Mouse (Mus musculus): ENCODE results near the gene Gm10837. TPM values are rescaled to one million over a fixed set of nuclear protein-coding genes. Genes with fewer than 3 reads are reported as not detected.

Gm10837 gene
- polyA plus RNA-seq, 1 experiment from 2014 or later = not detected

DNA sequence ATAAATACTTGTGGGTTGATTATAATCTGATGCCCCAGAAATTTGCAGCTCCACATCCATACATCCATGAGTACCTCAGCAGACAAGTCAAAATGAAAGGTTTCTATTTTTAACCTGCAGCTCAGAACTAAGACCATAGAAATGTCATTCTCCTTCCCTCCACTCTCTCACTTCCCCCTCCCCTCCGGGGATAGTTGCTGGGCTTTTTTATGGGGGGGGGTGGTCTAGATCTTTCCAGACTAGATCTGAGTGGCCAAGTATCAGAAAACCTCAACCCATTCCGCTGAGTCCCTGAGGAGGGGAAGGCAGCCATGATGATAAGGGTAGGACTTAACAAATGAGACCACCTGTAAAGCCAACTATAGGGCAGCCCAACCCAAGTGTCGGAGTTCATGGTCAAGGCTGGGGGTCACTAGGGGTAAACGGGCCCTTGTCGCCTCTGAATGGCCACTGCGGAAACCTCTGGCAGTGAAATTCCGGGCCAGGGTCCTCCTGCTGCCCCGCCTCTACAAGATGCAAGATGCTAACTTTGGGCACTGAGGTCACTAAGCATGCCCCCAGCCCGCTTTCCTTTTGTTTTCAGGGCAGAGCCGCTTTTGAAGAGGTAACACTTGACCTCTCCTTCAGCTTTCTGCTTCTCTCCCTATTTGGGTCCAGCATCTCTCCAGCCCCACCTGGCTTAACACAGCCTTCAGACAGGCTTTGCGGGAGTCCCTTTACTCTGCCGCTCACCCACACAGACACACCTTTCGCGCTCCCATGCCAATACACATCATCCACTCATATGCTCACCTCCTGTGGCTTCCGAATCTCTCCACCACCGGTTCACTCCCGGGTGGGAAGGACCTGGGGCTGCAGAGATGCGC, 6.6 kb upstream of the Gm10837 start:
- no peaks in the 10 kb centered on the region for H3K9me3 ChIP-seq (ENCODE audit: control insufficient read depth, low read length)
- H3K4me2 ChIP-seq (ENCODE audit: low read depth, low read length) = no peak overlapping the region
- no peak overlapping the region for H3K27ac ChIP-seq (ENCODE audit: low read length)
- no peak overlapping the region for H3K9ac ChIP-seq (ENCODE audit: low read depth, low read length)
- ATAC-seq = no peak
- H3K4me3 ChIP-seq (ENCODE audit: low read length) = no peak overlapping the region
- 3% methylated on average over 18 of the region's 18 CpGs for WGBS
- H3K36me3 ChIP-seq (ENCODE audit: control insufficient read depth, insufficient read depth, low read length) = no peaks in the 10 kb centered on the region
- H3K27me3 ChIP-seq (replicated peaks; ENCODE audit: control insufficient read depth, insufficient read depth, low read length) = peaks cover 64% of the 10 kb centered on the region
- H3K4me1 ChIP-seq (ENCODE audit: control insufficient read depth, insufficient read depth, low read length) = no peaks in the 10 kb centered on the region

DNA sequence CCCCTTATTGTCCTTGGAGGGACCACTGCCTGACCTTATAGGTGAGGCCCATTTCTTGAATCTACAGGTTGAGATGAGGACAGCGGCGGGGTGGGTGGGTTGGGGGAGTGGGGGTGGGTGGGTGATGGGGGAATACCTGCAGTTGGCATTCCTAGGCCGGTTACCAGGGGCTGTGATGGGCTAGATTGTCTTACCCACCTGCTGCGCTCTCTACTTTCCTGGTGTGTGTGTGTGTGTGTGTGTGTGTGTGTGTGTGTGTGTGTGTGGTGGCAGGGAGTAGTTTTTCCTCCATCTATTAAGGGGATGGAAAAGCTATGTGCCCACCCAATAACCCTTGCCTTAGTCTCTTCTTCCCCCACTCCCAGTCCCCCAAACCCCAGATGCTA, 5.9 kb upstream of the Gm10837 start:
- peaks cover 61% of the 10 kb centered on the region for H3K27me3 ChIP-seq (replicated peaks; ENCODE audit: control insufficient read depth, insufficient read depth, low read length)
- H3K4me1 ChIP-seq (ENCODE audit: control insufficient read depth, insufficient read depth, low read length) = no peaks in the 10 kb centered on the region
- H3K9ac ChIP-seq (ENCODE audit: low read depth, low read length) = no peak overlapping the region
- no peaks in the 10 kb centered on the region for H3K9me3 ChIP-seq (ENCODE audit: control insufficient read depth, low read length)
- WGBS = 0% methylated on average over 4 of the region's 4 CpGs
- ATAC-seq = no peak
- H3K4me3 ChIP-seq (ENCODE audit: low read length) = no peak overlapping the region
- H3K27ac ChIP-seq (ENCODE audit: low read length) = no peak overlapping the region
- no peak overlapping the region for H3K4me2 ChIP-seq (ENCODE audit: low read depth, low read length)
- H3K36me3 ChIP-seq (ENCODE audit: control insufficient read depth, insufficient read depth, low read length) = no peaks in the 10 kb centered on the region

DNA sequence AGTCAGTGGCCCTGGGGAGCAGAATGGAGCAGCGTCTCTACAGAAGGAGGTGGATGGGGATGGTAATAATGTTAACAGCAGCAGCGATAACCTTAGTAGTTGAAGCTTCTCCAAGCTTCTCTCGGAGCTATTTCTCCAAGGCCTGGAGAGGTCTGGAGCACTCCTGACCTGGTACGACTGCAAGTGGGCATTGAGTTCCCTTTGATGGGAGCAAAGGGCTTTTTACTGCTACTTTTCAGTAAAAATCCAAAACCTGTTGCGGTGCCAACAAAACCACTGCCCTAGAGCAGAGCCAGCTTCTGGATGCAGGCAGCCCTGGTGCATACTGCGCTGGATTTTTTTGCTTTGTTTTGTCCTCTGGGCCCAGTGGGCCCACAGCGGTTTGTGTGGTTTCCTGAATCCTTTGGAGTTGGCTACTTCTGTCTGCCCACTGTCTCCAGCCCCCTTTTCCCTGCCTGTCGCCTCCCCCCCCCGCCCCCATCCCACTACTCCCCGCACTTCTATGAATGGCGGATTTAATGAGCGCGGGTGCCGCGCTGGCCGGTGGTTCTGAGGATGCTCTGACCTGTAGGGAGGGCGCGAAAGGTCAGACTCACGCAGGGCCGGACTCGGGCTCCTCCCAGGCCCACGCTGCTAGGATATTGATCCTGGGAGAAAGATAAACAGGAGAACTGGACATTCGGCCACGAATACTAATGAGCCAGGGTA, 5.4 kb upstream of the Gm10837 start:
- Histone ChIP-seq H3K4me3 (ENCODE audit: low read length) (no peak overlapping the region), H3K36me3 (ENCODE audit: control insufficient read depth, insufficient read depth, low read length) (no peaks in the 10 kb centered on the region), H3K27ac (ENCODE audit: low read length) (no peak overlapping the region), H3K9ac (ENCODE audit: low read depth, low read length) (no peak overlapping the region), H3K4me1 (ENCODE audit: control insufficient read depth, insufficient read depth, low read length) (no peaks in the 10 kb centered on the region), H3K27me3 (replicated peaks; ENCODE audit: control insufficient read depth, insufficient read depth, low read length) (peaks cover 64% of the 10 kb centered on the region), H3K4me2 (ENCODE audit: low read depth, low read length) (no peak overlapping the region), H3K9me3 (ENCODE audit: control insufficient read depth, low read length) (no peaks in the 10 kb centered on the region)
- ATAC-seq = no peak
- 2% methylated on average over 23 of the region's 24 CpGs for WGBS

DNA sequence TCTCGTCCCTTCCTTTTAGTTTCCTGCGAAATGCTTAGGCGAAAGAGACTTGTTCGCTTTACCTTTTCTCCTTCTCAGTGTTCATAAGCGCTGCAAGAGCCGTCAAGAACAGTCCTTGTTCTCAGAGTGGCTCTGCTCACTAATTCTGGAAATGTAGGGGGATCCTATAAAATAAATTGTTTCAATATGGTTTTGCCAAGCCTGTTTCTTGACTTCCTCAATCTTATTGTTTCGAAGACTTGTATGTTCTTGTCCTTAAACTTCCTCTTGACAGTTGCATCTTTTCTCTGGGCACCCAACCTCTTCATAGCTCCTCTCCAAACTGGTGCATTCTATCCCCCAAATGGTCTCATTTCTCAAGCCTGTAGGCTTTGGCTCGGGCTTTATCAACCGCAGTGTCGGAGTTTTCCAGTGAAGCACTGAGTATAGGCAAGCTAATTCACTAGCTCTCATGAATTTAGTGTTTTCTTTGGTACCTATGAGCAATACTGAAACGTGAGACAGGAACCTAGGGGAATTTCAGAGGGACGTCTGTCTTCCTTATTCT, 4.7 kb upstream of the Gm10837 start:
- 4% methylated on average over 12 of the region's 12 CpGs for WGBS
- no peak for ATAC-seq
- peaks cover 65% of the 10 kb centered on the region for H3K27me3 ChIP-seq (replicated peaks; ENCODE audit: control insufficient read depth, insufficient read depth, low read length)

DNA sequence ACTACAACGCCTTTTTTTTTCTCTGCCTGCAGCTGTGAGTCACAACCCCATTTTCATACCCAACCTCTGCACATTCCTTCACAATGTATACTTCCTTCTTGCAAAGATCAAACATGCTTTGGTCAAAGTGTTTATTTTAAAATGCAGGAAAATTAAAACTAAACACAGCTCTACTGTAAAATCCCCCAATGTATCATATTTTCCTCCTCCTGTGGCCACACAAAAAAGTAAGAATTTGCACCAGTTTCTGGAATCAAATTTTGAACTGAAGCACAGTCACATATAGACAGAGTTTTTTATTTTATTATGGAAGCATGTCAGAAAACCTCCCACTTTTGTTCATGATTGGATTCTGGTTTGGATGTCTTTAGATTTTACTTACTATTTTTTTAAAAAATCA, 3.8 kb upstream of the Gm10837 start:
- Histone ChIP-seq H3K4me3 (ENCODE audit: low read length) (no peak overlapping the region), H3K36me3 (ENCODE audit: control insufficient read depth, insufficient read depth, low read length) (no peaks in the 10 kb centered on the region), H3K9ac (ENCODE audit: low read depth, low read length) (no peak overlapping the region), H3K27ac (ENCODE audit: low read length) (no peak overlapping the region), H3K4me1 (ENCODE audit: control insufficient read depth, insufficient read depth, low read length) (no peaks in the 10 kb centered on the region), H3K9me3 (ENCODE audit: control insufficient read depth, low read length) (no peaks in the 10 kb centered on the region), H3K27me3 (replicated peaks; ENCODE audit: control insufficient read depth, insufficient read depth, low read length) (peaks cover 65% of the 10 kb centered on the region), H3K4me2 (ENCODE audit: low read depth, low read length) (no peak overlapping the region)
- no peak for ATAC-seq
- 16% methylated on average over 1 of the region's 1 CpGs for WGBS

More for the DNA sequence above, 4.7 kb upstream of the Gm10837 start:
- no peaks in the 10 kb centered on the region for H3K9me3 ChIP-seq (ENCODE audit: control insufficient read depth, low read length)
- no peaks in the 10 kb centered on the region for H3K36me3 ChIP-seq (ENCODE audit: control insufficient read depth, insufficient read depth, low read length)
- no peak overlapping the region for H3K27ac ChIP-seq (ENCODE audit: low read length)
- H3K4me1 ChIP-seq (ENCODE audit: control insufficient read depth, insufficient read depth, low read length) = no peaks in the 10 kb centered on the region
- H3K9ac ChIP-seq (ENCODE audit: low read depth, low read length) = no peak overlapping the region
- no peak overlapping the region for H3K4me3 ChIP-seq (ENCODE audit: low read length)
- H3K4me2 ChIP-seq (ENCODE audit: low read depth, low read length) = no peak overlapping the region

DNA sequence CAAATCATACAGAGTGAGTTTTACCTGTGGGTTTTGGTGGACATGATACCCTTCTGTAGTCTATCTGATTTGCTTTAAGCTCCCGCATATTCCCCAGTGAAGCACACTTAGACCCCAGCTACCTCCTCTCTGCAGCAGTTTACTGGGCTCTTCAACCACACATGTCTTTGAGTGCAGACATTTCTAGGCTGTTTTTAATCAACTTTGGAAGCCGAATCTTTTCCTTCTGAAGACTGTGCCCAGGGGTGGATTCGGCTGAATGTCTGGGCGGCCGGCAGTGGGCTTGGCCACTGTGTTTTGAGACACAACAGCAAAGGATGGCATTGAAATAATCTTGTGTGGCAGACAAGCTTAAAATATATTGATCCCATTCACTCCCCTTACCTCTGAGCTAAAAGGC, 3.0 kb upstream of the Gm10837 start:
- WGBS = 7% methylated on average over 5 of the region's 5 CpGs

DNA sequence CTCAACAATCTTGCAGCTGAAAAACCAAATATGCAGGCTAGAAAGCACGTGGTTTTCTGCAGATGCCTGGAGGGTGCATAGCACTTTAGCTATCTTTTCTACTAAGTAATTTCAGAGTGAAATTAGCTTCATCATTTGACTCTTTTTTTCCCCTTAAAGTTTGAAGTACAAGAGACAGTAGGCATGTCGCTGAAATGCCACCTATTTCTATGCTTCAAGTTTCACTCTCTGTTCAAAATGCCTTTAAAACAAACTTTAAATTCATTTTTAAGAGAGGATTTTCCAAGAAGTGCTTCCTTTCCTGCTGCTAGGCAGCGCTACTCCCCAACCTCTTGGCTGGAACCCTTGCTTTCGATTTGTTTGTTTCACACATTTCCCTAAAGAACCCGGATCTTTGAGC, 1.3 kb upstream of the Gm10837 start:
- H3K9ac ChIP-seq (ENCODE audit: low read depth, low read length) = no peak overlapping the region
- WGBS = 1% methylated on average over 5 of the region's 5 CpGs
- no peaks in the 10 kb centered on the region for H3K9me3 ChIP-seq (ENCODE audit: control insufficient read depth, low read length)
- H3K36me3 ChIP-seq (ENCODE audit: control insufficient read depth, insufficient read depth, low read length) = no peaks in the 10 kb centered on the region
- no peaks in the 10 kb centered on the region for H3K4me1 ChIP-seq (ENCODE audit: control insufficient read depth, insufficient read depth, low read length)
- no peak overlapping the region for H3K4me2 ChIP-seq (ENCODE audit: low read depth, low read length)
- no peak overlapping the region for H3K4me3 ChIP-seq (ENCODE audit: low read length)
- H3K27me3 ChIP-seq (replicated peaks; ENCODE audit: control insufficient read depth, insufficient read depth, low read length) = peaks cover 45% of the 10 kb centered on the region
- no peak overlapping the region for H3K27ac ChIP-seq (ENCODE audit: low read length)
- no peak for ATAC-seq

More for the DNA sequence above, 3.0 kb upstream of the Gm10837 start:
- no peak overlapping the region for H3K9ac ChIP-seq (ENCODE audit: low read depth, low read length)
- no peak overlapping the region for H3K4me3 ChIP-seq (ENCODE audit: low read length)
- H3K36me3 ChIP-seq (ENCODE audit: control insufficient read depth, insufficient read depth, low read length) = no peaks in the 10 kb centered on the region
- H3K9me3 ChIP-seq (ENCODE audit: control insufficient read depth, low read length) = no peaks in the 10 kb centered on the region
- peaks cover 59% of the 10 kb centered on the region for H3K27me3 ChIP-seq (replicated peaks; ENCODE audit: control insufficient read depth, insufficient read depth, low read length)
- H3K4me2 ChIP-seq (ENCODE audit: low read depth, low read length) = no peak overlapping the region
- H3K27ac ChIP-seq (ENCODE audit: low read length) = no peak overlapping the region
- no peaks in the 10 kb centered on the region for H3K4me1 ChIP-seq (ENCODE audit: control insufficient read depth, insufficient read depth, low read length)
- ATAC-seq = no peak

DNA sequence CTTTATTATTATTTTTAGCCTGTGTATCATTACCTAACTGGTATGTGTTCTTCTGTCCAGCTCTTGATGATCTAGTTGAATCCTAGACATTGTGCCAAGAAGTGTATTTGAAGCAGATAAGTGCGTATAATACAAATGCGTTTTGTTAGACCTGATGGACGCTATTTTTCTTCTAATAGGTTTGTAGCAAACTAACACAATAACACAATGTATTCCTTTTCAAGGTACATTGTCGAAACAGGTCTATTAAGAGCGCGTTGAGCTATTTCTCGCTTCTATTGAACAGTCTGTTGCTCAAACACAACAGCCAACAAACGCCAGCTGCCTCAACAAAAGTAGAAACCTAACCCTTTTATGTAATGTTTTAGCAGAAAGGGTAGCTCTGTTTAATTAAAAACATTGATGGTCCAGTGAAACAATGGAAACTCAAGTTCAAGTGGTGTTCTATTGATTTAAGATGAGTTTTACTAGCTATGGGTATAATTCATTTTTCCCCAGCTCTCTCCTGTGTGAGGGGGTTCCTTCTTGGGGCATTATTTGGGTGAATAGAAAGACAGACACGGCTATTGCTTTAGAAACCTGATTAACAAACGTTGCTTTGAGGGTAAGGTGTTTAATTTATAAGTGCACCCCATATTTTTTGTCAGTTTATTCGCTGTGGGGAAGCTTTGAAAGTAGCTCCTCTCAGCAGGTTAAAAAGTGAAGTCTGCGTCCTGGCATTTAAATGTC, 536 bp upstream of the Gm10837 start:
- WGBS = 5% methylated on average over 12 of the region's 12 CpGs
- Histone ChIP-seq H3K4me2 (ENCODE audit: low read depth, low read length) (no peak overlapping the region), H3K4me1 (ENCODE audit: control insufficient read depth, insufficient read depth, low read length) (no peaks in the 10 kb centered on the region), H3K4me3 (ENCODE audit: low read length) (no peak overlapping the region), H3K36me3 (ENCODE audit: control insufficient read depth, insufficient read depth, low read length) (no peaks in the 10 kb centered on the region), H3K27me3 (replicated peaks; ENCODE audit: control insufficient read depth, insufficient read depth, low read length) (peaks cover 37% of the 10 kb centered on the region), H3K9ac (ENCODE audit: low read depth, low read length) (no peak overlapping the region), H3K9me3 (ENCODE audit: control insufficient read depth, low read length) (no peaks in the 10 kb centered on the region), H3K27ac (ENCODE audit: low read length) (no peak overlapping the region)
- no peak for ATAC-seq

DNA sequence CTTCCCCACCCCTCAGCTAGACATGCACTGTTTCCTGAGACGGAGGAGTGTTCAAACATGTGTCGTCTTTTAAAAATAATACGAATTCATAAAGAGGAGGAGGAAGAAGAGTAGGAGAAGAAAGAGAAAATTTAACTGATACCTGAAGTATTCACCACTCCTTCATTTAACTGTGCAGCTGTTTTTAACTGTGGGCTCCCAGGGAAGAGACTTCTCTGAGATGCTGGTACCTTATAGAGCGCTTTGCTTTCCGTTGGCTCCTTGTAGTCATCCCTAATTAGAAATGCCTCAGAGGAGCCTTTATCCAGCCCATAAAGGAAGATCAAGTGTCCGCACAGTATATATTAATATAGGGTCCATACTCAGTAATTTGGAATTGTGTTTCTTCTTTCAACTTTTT, 1.1 kb downstream of the Gm10837 start:
- Histone ChIP-seq H3K4me2 (ENCODE audit: low read depth, low read length) (no peak overlapping the region), H3K27me3 (replicated peaks; ENCODE audit: control insufficient read depth, insufficient read depth, low read length) (peaks cover 28% of the 10 kb centered on the region), H3K9me3 (ENCODE audit: control insufficient read depth, low read length) (no peaks in the 10 kb centered on the region), H3K9ac (ENCODE audit: low read depth, low read length) (no peak overlapping the region), H3K4me3 (ENCODE audit: low read length) (no peak overlapping the region), H3K4me1 (ENCODE audit: control insufficient read depth, insufficient read depth, low read length) (no peaks in the 10 kb centered on the region), H3K36me3 (ENCODE audit: control insufficient read depth, insufficient read depth, low read length) (no peaks in the 10 kb centered on the region), H3K27ac (ENCODE audit: low read length) (no peak overlapping the region)
- 78% methylated on average over 6 of the region's 6 CpGs for WGBS
- no peak for ATAC-seq
